8 mouse cellular contexts compared by ENCODE assay signal in the genomic region with DNA sequence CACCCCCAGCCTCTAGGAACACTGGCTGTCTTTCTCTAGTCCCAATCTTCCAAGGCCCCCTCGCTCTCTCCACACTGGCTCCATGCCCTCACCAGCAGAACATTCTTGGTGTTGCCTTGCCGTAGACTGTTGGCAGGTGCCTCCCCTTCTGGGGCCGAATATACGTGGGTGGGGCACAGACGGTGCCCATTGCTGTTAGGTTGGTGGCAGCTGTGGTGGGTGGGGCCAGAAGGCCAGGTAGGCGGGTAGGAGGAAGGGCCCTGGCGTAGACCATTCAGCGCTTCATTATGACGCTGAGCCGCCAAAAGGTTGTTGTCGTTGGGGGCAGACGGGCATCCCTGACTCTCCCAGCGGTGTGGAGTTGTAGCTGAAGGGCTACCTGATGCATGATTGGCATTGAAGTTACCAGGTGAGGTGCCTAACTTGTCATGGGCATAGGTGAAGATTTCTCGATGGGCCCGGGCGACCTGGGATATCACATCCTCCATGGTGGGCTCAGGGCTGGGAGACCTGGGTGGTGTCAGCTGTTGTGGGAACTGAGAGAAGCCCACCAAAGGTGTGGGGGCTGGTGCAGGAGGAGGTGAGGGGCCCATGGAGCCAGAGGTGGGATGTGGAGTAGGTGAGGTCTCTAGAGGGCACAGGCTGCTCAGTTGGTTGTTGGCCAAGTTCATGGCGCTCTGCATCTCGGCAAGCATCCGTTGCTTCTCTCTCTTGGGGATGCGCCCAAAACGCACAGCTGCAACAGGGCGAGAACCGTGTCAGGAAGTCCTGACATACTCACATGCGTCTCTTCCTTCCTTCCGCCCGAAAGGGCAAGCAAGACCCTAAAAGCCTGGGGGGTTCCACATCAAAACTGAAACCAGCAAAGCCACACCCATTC. TPM values are rescaled to one million over a fixed set of nuclear protein-coding genes. Genes with fewer than 3 reads are reported as not detected.
A peak's percentile ranks its signal among the peaks of the same experiment; 100 is the strongest.
DNase-seq lines count a peak whose midpoint lies in the region; ATAC-seq and TF ChIP-seq lines count a peak whose summit lies in the region.

No protein-coding gene starts in this region.

- H3K36me3 ChIP-seq in forebrain, postnatal 0 days (ENCODE audit: insufficient read depth), result peaks cover 47% of the 10 kb centered on the region
- H3K36me3 ChIP-seq in forebrain, embryonic 13.5 days (ENCODE audit: poor library complexity, severe bottlenecking), result peaks cover 44% of the 10 kb centered on the region
- no peaks in the 10 kb centered on the region for H3K36me3 ChIP-seq in spleen, adult 2 months (ENCODE audit: control insufficient read depth, insufficient read depth, low read length)

- peaks cover 21% of the 10 kb centered on the region for H3K4me1 ChIP-seq in forebrain, postnatal 0 days (ENCODE audit: insufficient read depth)
- peaks cover 75% of the 10 kb centered on the region for H3K4me1 ChIP-seq in forebrain, embryonic 13.5 days
- peaks cover 38% of the 10 kb centered on the region for H3K4me1 ChIP-seq in spleen, adult 2 months (ENCODE audit: control insufficient read depth, insufficient read depth, insufficient read length)

- ATAC-seq in forebrain, postnatal 0 days, result no peak
- ATAC-seq in forebrain, embryonic 13.5 days, result no peak

- DNase-seq in forebrain, postnatal 0 days, result peak; percentile 16
- DNase-seq in spleen, adult 2 months (ENCODE audit: low read depth in 1 of 2, low spot score in 2 of 2), result peak in 1 of 2 experiments; percentile 58
- DNase-seq in spleen, adult 12 weeks (ENCODE audit: low spot score), result no peak
- peak; percentile 32 to 48 for DNase-seq in heart, postnatal 10 days
- peak; percentile 74 to 75 for DNase-seq in spleen, postnatal 36 days (ENCODE audit: low spot score in 2 of 2)
- DNase-seq in retina, embryonic 14.5 days (ENCODE audit: low spot score), result no peak
- no peak for DNase-seq in ovary, postnatal 10 days (ENCODE audit: low spot score)

- 85% methylated on average over 26 of the region's 26 CpGs for WGBS in forebrain, postnatal 0 days
- WGBS in forebrain, embryonic 13.5 days, result 93% methylated on average over 26 of the region's 26 CpGs
- 62% methylated on average over 26 of the region's 26 CpGs for whole genome bisulfite sequencing in spleen, adult 2 months

- H3K4me2 ChIP-seq in forebrain, postnatal 0 days (ENCODE audit: low read depth), result no peak overlapping the region
- no peak overlapping the region for H3K4me2 ChIP-seq in forebrain, embryonic 13.5 days

- no peak overlapping the region for H3K4me3 ChIP-seq in forebrain, postnatal 0 days (ENCODE audit: low read depth, low read length)
- no peak overlapping the region for H3K4me3 ChIP-seq in forebrain, embryonic 13.5 days
- no peak overlapping the region; the same call in 1 of the 2 replicates for H3K4me3 ChIP-seq in spleen, adult 2 months (ENCODE audit: extremely low read depth, insufficient read depth, insufficient read length)

- intact Hi-C loops in heart, postnatal 10 days (cut with DNase I), result loop anchor here (2.0 kb wide), 1 partner anchor 26 kb away; no protein-coding TSS in a partner anchor

- TF ChIP-seq CTCF in forebrain, postnatal 0 days (IDR thresholded peaks at IDR 0.05; ENCODE audit: low read depth), result no peak
- no peak for TF ChIP-seq CTCF in spleen, adult 2 months (IDR thresholded peaks at IDR 0.05; ENCODE audit: extremely low read depth, insufficient read depth, insufficient read length, insufficient replicate concordance)

- peak overlapping the region; percentile 35 for H3K27ac ChIP-seq in forebrain, postnatal 0 days (ENCODE audit: low read depth, low read length)
- H3K27ac ChIP-seq in forebrain, embryonic 13.5 days, result no peak overlapping the region
- peak overlapping the region; percentile 51 for H3K27ac ChIP-seq in spleen, adult 2 months (ENCODE audit: insufficient read depth, low read length)

- no peak overlapping the region for H3K9ac ChIP-seq in forebrain, postnatal 0 days
- H3K9ac ChIP-seq in forebrain, embryonic 13.5 days, result no peak overlapping the region

- no peaks in the 10 kb centered on the region for H3K27me3 ChIP-seq in forebrain, postnatal 0 days (ENCODE audit: insufficient read depth, low read length)
- H3K27me3 ChIP-seq in forebrain, embryonic 13.5 days, result no peaks in the 10 kb centered on the region
- H3K27me3 ChIP-seq in spleen, adult 2 months (ENCODE audit: control insufficient read depth, insufficient read depth, low read length), result no peaks in the 10 kb centered on the region

- TF ChIP-seq POLR2A in spleen, adult 2 months (IDR thresholded peaks at IDR 0.05; ENCODE audit: low read depth, low read length), result no peak

- no peaks in the 10 kb centered on the region for H3K9me3 ChIP-seq in forebrain, postnatal 0 days (ENCODE audit: low read length)
- H3K9me3 ChIP-seq in forebrain, embryonic 13.5 days (replicated peaks), result no peaks in the 10 kb centered on the region

RNA-seq across cellular contexts. Expression of gene Nr1d1, which starts 4.8 kb away (rescaled TPM):
- total RNA-seq in forebrain, postnatal 0 days (2014; rRNA removed), result 4.5 and 6.7 TPM in 2 replicates
- 10.8 and 11.4 TPM in 2 replicates for polyA plus RNA-seq in forebrain, postnatal 0 days (2015; fragmentation: Nextera tagmentation; extraction: Ambion mirVana)
- polyA plus RNA-seq in forebrain, embryonic 13.5 days (2015; fragmentation: Nextera tagmentation; extraction: Ambion mirVana), result 2.1 and 2.3 TPM in 2 replicates
- polyA plus RNA-seq in spleen, adult 2 months (2012; rRNA removed), result 27.7 and 29.0 TPM in 2 replicates
- 10 to 100 TPM; 31.1 to 32.7 TPM for total RNA-seq in heart, postnatal 10 days (2021)

RNA-seq across cellular contexts. Expression of gene Msl1, which starts 25.0 kb away (rescaled TPM):
- 87.2 and 94.6 TPM in 2 replicates for total RNA-seq in forebrain, postnatal 0 days (2014; rRNA removed)
- 16.3 and 24.1 TPM in 2 replicates for polyA plus RNA-seq in forebrain, postnatal 0 days (2015; fragmentation: Nextera tagmentation; extraction: Ambion mirVana)
- 31.3 and 32.9 TPM in 2 replicates for polyA plus RNA-seq in forebrain, embryonic 13.5 days (2015; fragmentation: Nextera tagmentation; extraction: Ambion mirVana)
- 23.3 and 41.2 TPM in 2 replicates for polyA plus RNA-seq in spleen, adult 2 months (2012; rRNA removed)
- total RNA-seq in heart, postnatal 10 days (2021), result 10 to 100 TPM; 70.3 to 83.4 TPM

RNA-seq across cellular contexts. Expression of gene Thra, which starts 29.9 kb away (rescaled TPM):
- 1,003 and 1,159 TPM in 2 replicates for total RNA-seq in forebrain, postnatal 0 days (2014; rRNA removed)
- 223 and 233 TPM in 2 replicates for polyA plus RNA-seq in forebrain, postnatal 0 days (2015; fragmentation: Nextera tagmentation; extraction: Ambion mirVana)
- polyA plus RNA-seq in forebrain, embryonic 13.5 days (2015; fragmentation: Nextera tagmentation; extraction: Ambion mirVana), result 93.5 and 95.2 TPM in 2 replicates
- polyA plus RNA-seq in spleen, adult 2 months (2012; rRNA removed), result 19.8 and 20.7 TPM in 2 replicates
- 100 to 1,000 TPM; 172 to 190 TPM for total RNA-seq in heart, postnatal 10 days (2021)

RNA-seq across cellular contexts. Expression of gene Casc3, which starts 34.4 kb away (rescaled TPM):
- 22.5 and 27.2 TPM in 2 replicates for total RNA-seq in forebrain, postnatal 0 days (2014; rRNA removed)
- 29.5 and 37.4 TPM in 2 replicates for polyA plus RNA-seq in forebrain, postnatal 0 days (2015; fragmentation: Nextera tagmentation; extraction: Ambion mirVana)
- 46.4 and 51.1 TPM in 2 replicates for polyA plus RNA-seq in forebrain, embryonic 13.5 days (2015; fragmentation: Nextera tagmentation; extraction: Ambion mirVana)
- polyA plus RNA-seq in spleen, adult 2 months (2012; rRNA removed), result 30.2 and 32.6 TPM in 2 replicates
- 10 to 100 TPM; 29.0 to 29.7 TPM for total RNA-seq in heart, postnatal 10 days (2021)

RNA-seq across cellular contexts. Expression of gene Med24, which starts 41.1 kb away (rescaled TPM):
- total RNA-seq in forebrain, postnatal 0 days (2014; rRNA removed), result 54.0 and 66.5 TPM in 2 replicates
- 46.4 and 49.3 TPM in 2 replicates for polyA plus RNA-seq in forebrain, postnatal 0 days (2015; fragmentation: Nextera tagmentation; extraction: Ambion mirVana)
- polyA plus RNA-seq in forebrain, embryonic 13.5 days (2015; fragmentation: Nextera tagmentation; extraction: Ambion mirVana), result 79.0 and 86.0 TPM in 2 replicates
- polyA plus RNA-seq in spleen, adult 2 months (2012; rRNA removed), result 53.6 and 69.1 TPM in 2 replicates
- total RNA-seq in heart, postnatal 10 days (2021), result 10 to 100 TPM; 44.9 to 52.1 TPM

Comparison
In these comparisons a context has a peak if more than half of its experiments do, and no peak if none do; other contexts are left out.
1. DNase-seq: peak in forebrain, postnatal 0 days (single experiment), heart, postnatal 10 days (2 of 2) and spleen, postnatal 36 days (2 of 2); none in spleen, adult 12 weeks (single experiment), retina, embryonic 14.5 days (single experiment) and ovary, postnatal 10 days (single experiment).